Mouse (Mus musculus): ENCODE measurements at regions not wholly inside any gene's neighbourhood (a gene's known extent, or its start where the extent isn't known, plus 50 kb on each side); places are given as distances from the start of the nearest gene placed in this dataset.

GRCm38 (mm10) chr14:120834821-120835220, 76.2 kb upstream of the Ipo5 start:
- no peak for TF ChIP-seq POLR2A (IDR thresholded peaks at IDR 0.05; ENCODE audit: insufficient read depth, low read depth, low read length)
- TF ChIP-seq CTCF (IDR thresholded peaks at IDR 0.05): no peak

Data from heart, adult 2 months (tissue).